Mouse (Mus musculus) heart, embryonic 15.5 days (tissue): ENCODE data around the gene Filip1l. TPM values are rescaled to one million over a fixed set of nuclear protein-coding genes. Genes with fewer than 3 reads are reported as not detected.
A peak's percentile ranks its signal among the peaks of the same experiment; 100 is the strongest.

Experiments
- ATAC-seq: fragments of 200-750 bp; cut with Nextera tagmentation; replicated peaks from 2 replicates; pipeline ENCODE4 v1.8.0; 2017; ENCODE audit warnings: low read depth, moderate TSS enrichment; ENCODE audit not compliant: insufficient number of reproducible peaks, insufficient read depth, low FRiP score
- H3K27ac ChIP-seq: fragments of 300-500 bp; sonication (generic); 2 replicates; pipeline ENCODE4 v1.5.1; 2015; ENCODE audit warnings: mild to moderate bottlenecking, inconsistent platforms
- H3K27me3 ChIP-seq: fragments of 300-500 bp; sonication (generic); 2 replicates; pipeline ENCODE4 v1.6.1; 2015; ENCODE audit warnings: inconsistent platforms
- H3K36me3 ChIP-seq: fragments of 300-500 bp; sonication (generic); 2 replicates; pipeline ENCODE4 v1.6.1; 2015; ENCODE audit warnings: mild to moderate bottlenecking, inconsistent platforms
- H3K4me1 ChIP-seq: fragments of 300-500 bp; sonication (generic); replicated peaks from 2 replicates; pipeline ENCODE4 v1.6.1; 2015; ENCODE audit warnings: inconsistent platforms
- H3K4me2 ChIP-seq: fragments of 300-500 bp; sonication (generic); 2 replicates; pipeline ENCODE4 v1.6.1; 2015; ENCODE audit warnings: inconsistent platforms, mild to moderate bottlenecking, moderate library complexity
- H3K4me3 ChIP-seq: fragments of 300-500 bp; sonication (generic); 2 replicates; pipeline ENCODE4 v1.5.1; 2015; ENCODE audit warnings: mild to moderate bottlenecking, inconsistent platforms
- H3K9ac ChIP-seq: fragments of 300-500 bp; sonication (generic); 2 replicates; pipeline ENCODE4 v1.6.1; 2015; ENCODE audit warnings: mild to moderate bottlenecking, inconsistent platforms
- H3K9me3 ChIP-seq: fragments of 300-500 bp; sonication (generic); replicated peaks from 2 replicates; pipeline ENCODE4 v1.6.1; 2016; ENCODE audit warnings: inconsistent platforms
- WGBS: fragments of 180-500 bp; shearing (Covaris S2); methylation state at CpG from one replicate; pipeline ENCODE4 v1.1.7; 2015; ENCODE audit warnings: mixed read lengths; 5-methylcytosine and 5-hydroxymethylcytosine counted together
- polyA plus RNA-seq: library from polyadenylated mRNA; unstranded; fragments of >200 nt; fragmentation: Nextera tagmentation; extraction: Ambion mirVana; gene quantifications from 2 replicates; pipeline ENCODE4 v1.2.1, GENCODE M21; 2015

The Filip1l gene
- polyA plus RNA-seq, 1 experiment from 2014 or later = 25.0 TPM

DNA sequence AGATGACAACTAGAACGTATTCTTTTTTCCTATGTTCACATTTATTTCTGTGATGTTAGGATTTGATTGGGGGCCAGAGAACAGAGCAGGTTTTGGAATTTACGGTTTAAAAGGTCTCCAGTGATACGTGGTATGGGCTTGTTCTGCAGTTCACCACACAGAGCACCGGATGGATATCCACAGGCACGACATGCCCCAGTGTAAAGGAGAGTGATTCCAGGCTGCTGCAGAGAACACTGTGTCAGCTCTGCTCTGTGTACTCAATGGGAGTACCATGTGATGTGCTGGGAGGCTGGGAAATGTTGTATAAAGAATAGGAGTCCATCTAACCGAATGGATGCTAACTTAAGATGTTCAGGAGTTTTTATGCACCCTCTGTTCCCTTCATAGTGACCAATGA lies 1.0 kb downstream of the Filip1l start:
- 0 out of 2 replicates have a peak, but pooled peaks have one; percentile 59 for ATAC-seq
- H3K27me3 ChIP-seq = no peaks in the 10 kb centered on the region
- WGBS = 48% methylated on average over 6 of the region's 6 CpGs
- peak overlapping the region; percentile 57 for H3K4me2 ChIP-seq
- H3K36me3 ChIP-seq = no peaks in the 10 kb centered on the region
- H3K9me3 ChIP-seq = no peaks in the 10 kb centered on the region
- peaks cover 20% of the 10 kb centered on the region for H3K4me1 ChIP-seq
- H3K27ac ChIP-seq = peak overlapping the region; percentile 83
- H3K4me3 ChIP-seq = peak overlapping the region; percentile 41
- no peak overlapping the region for H3K9ac ChIP-seq

DNA sequence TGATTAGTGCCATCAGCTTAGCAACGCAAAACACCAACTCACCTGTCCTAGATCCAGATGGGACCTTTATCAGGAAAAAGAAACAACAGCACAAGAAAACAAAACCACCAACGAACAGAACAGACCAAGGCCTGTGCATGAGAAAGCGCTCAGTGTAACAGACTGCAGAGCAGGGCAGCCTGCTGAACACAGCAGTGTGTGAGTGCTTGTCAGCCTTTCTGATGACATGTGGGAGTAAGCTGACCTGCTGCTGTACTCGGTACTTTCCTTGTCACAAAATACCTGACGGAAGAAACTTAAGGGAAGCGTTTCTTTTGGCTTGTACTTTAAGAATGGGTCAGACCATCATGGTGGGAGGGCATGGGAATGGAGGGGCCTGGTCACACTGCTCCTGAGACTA lies 3.6 kb downstream of the Filip1l start:
- peaks cover 16% of the 10 kb centered on the region for H3K4me1 ChIP-seq
- no peaks in the 10 kb centered on the region for H3K27me3 ChIP-seq
- no peak overlapping the region for H3K4me3 ChIP-seq
- peak overlapping the region; percentile 19 for H3K4me2 ChIP-seq
- no peaks in the 10 kb centered on the region for H3K9me3 ChIP-seq
- no peaks in the 10 kb centered on the region for H3K36me3 ChIP-seq
- H3K9ac ChIP-seq = no peak overlapping the region
- WGBS = 31% methylated on average over 6 of the region's 6 CpGs
- ATAC-seq = 0 out of 2 replicates have a peak, but pooled peaks have one; percentile 57
- peak overlapping the region; percentile 65 for H3K27ac ChIP-seq

DNA sequence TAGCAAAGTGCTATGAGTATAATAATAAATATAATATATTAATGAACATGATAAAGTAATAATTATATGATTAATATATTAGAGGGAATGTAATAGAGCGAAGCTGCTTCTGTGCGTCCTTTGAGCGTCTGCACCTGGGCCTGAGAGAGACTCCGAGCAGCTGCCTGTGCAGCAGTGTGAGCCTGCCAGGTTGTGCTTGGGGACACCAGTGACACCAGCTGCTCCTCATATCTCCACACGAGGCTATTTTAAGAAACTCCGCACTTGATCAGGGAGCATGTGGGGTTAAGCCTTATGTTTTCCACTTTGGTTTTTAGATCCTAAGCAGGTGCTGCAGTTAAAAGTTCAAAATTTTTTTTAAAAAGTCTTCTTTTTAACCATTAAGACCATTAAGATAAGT lies 4.1 kb downstream of the Filip1l start:
- Histone ChIP-seq H3K9me3 (no peaks in the 10 kb centered on the region), H3K4me3 (no peak overlapping the region), H3K9ac (no peak overlapping the region), H3K36me3 (no peaks in the 10 kb centered on the region), H3K27ac (peak overlapping the region; percentile 65), H3K4me2 (peak overlapping the region; percentile 19; the same call in 1 of the 2 replicates), H3K27me3 (no peaks in the 10 kb centered on the region), H3K4me1 (peaks cover 16% of the 10 kb centered on the region)
- ATAC-seq = peak; percentile 74
- WGBS = 48% methylated on average over 6 of the region's 6 CpGs

DNA sequence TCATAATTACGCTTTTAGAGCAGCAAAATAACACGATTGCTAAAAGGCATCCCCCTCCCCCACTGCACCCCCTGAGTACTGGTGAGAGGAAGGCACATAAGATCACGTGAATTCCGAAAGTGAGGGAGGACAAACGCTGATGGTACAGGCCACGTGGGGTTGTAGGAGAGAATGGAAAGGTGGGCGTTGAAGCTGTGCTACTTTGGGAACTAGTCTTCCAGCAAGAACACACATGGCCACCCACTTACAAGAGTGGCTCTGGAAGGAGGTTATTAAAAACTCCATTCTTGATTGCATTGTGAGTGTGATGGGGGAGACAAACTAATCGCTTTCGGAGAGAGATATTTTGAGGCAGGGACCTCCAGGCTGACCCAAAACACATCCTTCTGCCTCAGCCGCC lies 6.4 kb downstream of the Filip1l start:
- Histone ChIP-seq H3K4me3 (no peak overlapping the region), H3K27ac (no peak overlapping the region), H3K4me1 (peaks cover 18% of the 10 kb centered on the region), H3K27me3 (no peaks in the 10 kb centered on the region), H3K4me2 (no peak overlapping the region), H3K9ac (no peak overlapping the region), H3K36me3 (no peaks in the 10 kb centered on the region), H3K9me3 (no peaks in the 10 kb centered on the region)
- no peak for ATAC-seq
- WGBS = 84% methylated on average over 10 of the region's 10 CpGs

DNA sequence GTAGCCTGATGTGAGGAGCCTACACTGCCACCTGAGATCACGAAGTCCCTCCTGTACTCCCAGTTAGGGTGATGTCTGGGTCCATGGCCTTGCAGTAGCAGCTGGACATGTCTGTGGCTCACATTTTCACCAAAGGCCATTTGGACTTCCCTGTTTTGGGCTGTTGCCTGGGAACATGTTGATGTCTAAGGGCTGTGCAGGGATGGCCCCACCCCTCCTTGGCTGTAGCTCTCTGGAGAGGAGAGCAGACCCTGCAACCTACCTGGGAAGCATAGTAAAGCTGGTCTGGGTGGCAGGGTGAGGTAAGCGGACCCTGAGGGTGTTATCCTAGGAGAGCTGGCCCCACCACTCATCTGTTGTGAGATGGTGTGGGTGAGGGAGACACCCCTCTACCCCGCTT lies 7.9 kb downstream of the Filip1l start:
- no peaks in the 10 kb centered on the region for H3K9me3 ChIP-seq

DNA sequence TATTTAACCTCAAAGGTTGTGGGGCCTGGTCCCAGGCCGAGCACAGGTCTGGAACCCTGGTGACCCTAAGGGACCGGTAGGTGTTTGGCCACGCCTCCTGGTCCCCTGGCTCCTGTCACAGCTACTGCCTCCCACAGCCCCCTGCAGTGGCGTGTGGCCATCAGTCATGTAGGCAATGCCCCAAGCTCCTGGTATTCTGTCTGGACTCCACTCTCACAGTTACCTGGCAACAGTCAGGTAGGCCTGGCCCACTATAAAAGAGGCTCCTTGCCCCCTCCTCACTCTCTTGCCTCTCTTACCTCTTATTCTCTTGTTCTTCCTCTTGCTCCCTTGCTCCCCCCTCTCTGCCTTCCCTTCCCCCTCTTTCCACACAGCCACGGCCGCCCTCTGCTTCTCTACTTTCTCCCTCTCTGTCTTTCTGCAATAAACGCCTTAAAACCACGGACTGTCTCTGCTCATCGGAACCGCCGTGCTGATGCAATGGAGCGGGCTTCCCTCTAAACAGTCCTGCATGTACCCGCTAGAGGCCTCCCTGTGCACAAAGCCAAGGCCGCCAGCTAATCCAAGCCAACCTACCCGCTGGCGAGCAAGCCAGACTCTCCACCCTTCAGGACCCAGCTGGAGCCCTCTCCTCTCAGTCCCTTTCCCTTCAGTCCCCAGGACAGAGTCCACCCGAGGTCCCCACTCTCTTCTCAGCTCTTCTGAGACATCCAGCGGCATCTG lies 9.9 kb downstream of the Filip1l start:
- H3K9me3 ChIP-seq = no peaks in the 10 kb centered on the region
- WGBS = 30% methylated on average over 18 of the region's 18 CpGs
- H3K4me3 ChIP-seq = peak overlapping the region; percentile 28
- peak overlapping the region; percentile 54 for H3K4me2 ChIP-seq
- H3K4me1 ChIP-seq = peaks cover 17% of the 10 kb centered on the region
- H3K27me3 ChIP-seq = no peaks in the 10 kb centered on the region
- no peaks in the 10 kb centered on the region for H3K36me3 ChIP-seq
- peak; percentile 78 for ATAC-seq
- H3K27ac ChIP-seq = no peak overlapping the region
- peak overlapping the region; percentile 31 for H3K9ac ChIP-seq

More for the DNA sequence above, 7.9 kb downstream of the Filip1l start:
- ATAC-seq = no peak
- Histone ChIP-seq H3K4me3 (no peak overlapping the region), H3K27ac (no peak overlapping the region), H3K4me1 (peaks cover 16% of the 10 kb centered on the region), H3K36me3 (no peaks in the 10 kb centered on the region), H3K27me3 (no peaks in the 10 kb centered on the region), H3K9ac (no peak overlapping the region), H3K4me2 (no peak overlapping the region)
- 88% methylated on average over 3 of the region's 3 CpGs for WGBS

DNA sequence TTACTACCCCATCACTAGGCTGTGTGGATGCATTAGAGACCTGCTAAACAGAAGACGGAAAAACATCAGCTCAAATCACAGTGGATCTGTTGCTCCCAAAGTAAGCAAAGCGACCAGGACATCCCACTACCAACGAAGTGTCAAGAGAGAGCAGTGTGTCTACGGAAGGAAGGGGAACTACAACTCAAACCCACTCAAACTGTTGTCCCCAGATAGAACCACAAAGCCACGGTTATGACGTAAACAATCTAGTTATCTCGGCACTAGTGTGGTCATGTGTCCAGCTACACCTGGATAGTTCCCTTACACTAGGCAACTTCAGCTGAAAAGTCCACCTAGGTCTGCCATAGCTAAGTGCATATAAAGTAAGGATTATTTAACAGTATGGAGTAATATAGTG lies 11.6 kb downstream of the Filip1l start:
- WGBS = 75% methylated on average over 7 of the region's 7 CpGs

DNA sequence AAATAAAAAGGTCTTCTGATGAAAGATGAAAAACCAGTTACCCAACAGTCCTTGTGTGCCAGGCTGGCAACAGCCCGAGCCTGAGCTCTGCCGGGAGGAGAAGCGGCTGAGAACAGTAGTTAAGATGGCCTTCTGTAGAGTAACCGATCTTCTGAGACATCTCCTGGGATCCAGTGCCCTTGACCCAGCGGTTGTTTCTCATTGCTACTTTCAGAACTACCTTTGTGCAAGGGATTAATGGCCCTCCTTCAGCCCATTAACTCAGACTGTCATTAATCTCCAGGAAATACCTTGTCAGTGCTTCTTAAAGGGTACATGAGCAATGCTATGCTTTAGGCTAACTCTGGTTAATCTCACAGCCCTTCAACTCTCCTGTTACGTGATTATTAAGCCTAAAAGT lies 13.2 kb downstream of the Filip1l start:
- no peaks in the 10 kb centered on the region for H3K36me3 ChIP-seq
- H3K9ac ChIP-seq = no peak overlapping the region
- WGBS = 64% methylated on average over 6 of the region's 6 CpGs
- no peak overlapping the region for H3K4me3 ChIP-seq
- H3K9me3 ChIP-seq = no peaks in the 10 kb centered on the region
- no peak overlapping the region for H3K4me2 ChIP-seq
- no peaks in the 10 kb centered on the region for H3K27me3 ChIP-seq
- no peak overlapping the region for H3K27ac ChIP-seq
- ATAC-seq = no peak
- peaks cover 21% of the 10 kb centered on the region for H3K4me1 ChIP-seq

More for the DNA sequence above, 11.6 kb downstream of the Filip1l start:
- H3K9ac ChIP-seq = no peak overlapping the region
- H3K4me3 ChIP-seq = no peak overlapping the region
- no peaks in the 10 kb centered on the region for H3K9me3 ChIP-seq
- ATAC-seq = no peak
- H3K36me3 ChIP-seq = no peaks in the 10 kb centered on the region
- H3K27ac ChIP-seq = no peak overlapping the region
- H3K27me3 ChIP-seq = no peaks in the 10 kb centered on the region
- H3K4me1 ChIP-seq = peaks cover 20% of the 10 kb centered on the region
- no peak overlapping the region for H3K4me2 ChIP-seq

DNA sequence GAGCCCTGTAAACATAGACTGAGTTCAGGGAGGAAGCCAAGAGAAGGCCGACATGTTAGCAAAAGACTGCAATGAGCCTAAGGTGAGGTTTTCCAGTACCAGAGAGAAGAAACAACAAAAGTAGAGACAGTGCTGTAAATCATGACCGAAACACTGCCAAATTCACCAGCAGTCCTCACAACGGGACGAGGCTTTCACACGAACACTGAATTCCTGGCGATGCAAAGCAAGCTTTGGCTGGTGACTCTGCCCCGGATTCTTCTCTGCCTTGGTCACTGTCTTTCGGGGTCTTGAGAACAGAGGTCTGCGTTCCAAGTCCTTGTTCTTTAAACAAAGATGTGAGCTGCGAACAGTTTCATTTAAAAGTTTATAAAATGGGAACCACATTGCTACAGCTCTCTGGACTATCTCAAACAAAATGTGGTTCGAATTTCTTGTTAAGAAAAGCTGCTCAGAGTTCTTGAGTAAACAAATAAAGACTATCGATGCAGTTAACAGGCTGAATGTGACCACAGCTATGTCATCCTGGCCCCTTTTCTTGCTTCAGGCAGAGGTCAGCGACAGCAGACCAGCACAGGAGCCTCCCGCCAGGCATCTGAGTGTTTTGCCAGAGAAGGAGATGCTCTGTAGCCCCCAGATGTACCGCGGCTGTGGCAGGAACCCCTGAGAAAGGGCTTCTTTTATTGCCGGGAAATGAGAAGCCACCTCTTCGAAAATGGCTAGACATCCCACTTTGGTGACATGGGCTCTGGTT lies 14.2 kb downstream of the Filip1l start:
- 58% methylated on average over 18 of the region's 18 CpGs for WGBS
- Histone ChIP-seq H3K27me3 (no peaks in the 10 kb centered on the region), H3K27ac (0 out of 2 replicates have a peak overlapping the region, but pooled peaks have one; percentile 12), H3K9ac (no peak overlapping the region), H3K36me3 (no peaks in the 10 kb centered on the region), H3K4me1 (peaks cover 21% of the 10 kb centered on the region), H3K9me3 (no peaks in the 10 kb centered on the region), H3K4me2 (no peak overlapping the region), H3K4me3 (no peak overlapping the region)
- no peak for ATAC-seq

DNA sequence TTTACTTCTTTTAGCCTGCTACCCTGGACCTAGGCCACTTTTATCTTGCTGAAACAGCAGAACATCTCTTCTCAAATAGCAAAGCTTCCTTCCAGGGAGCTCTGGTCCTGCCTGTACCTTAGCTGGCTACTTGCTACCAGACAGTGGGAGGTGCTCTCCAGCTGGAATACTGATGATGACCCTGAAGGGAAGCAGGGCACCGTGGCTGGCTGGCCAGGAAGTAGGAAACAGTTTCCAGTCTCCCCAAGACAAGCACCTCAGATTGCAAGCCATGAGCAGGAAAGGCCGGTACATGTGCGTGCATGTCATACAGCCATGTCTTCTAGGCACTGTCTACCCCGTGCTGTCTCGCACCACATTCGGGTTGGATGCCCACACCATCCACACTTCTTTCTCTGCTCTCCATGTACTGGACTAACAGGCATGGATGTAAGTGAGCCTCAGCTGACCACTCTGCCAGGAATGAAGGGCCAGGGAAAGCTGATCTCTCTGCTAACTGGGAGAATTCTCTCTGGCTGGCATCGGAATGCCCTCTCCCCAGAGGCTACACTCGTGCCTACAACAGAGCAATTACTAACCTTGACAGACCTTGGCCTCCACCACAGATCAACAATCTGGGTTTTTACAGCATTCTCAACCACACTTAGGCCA lies 17.1 kb downstream of the Filip1l start:
- H3K4me3 ChIP-seq = no peak overlapping the region
- H3K9ac ChIP-seq = no peak overlapping the region
- peak; percentile 39; the same call in 1 of the 2 replicates for ATAC-seq
- no peaks in the 10 kb centered on the region for H3K9me3 ChIP-seq
- H3K4me1 ChIP-seq = peaks cover 12% of the 10 kb centered on the region; the same call in 1 of the 2 replicates
- 63% methylated on average over 8 of the region's 8 CpGs for WGBS
- no peak overlapping the region for H3K27ac ChIP-seq
- H3K36me3 ChIP-seq = no peaks in the 10 kb centered on the region
- no peaks in the 10 kb centered on the region for H3K27me3 ChIP-seq
- no peak overlapping the region for H3K4me2 ChIP-seq

DNA sequence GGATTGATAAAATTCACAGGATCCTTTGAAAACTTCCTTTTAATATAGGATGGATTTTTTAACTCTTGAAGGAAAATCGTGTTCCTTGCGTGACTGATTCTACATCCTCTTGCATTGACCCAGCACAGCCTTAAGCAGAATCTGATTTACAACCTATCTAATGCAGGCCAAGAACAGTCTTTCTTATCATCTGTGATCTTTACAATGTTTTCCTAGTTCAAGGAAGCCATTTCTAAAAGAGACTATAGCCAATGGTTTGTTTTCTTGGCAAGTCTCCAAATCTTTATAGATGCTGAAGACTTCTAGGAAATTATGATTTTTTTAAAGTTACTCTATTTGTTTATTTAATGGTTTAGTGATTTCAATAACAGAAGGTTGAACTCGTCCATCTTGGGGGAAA lies 19.3 kb downstream of the Filip1l start:
- Histone ChIP-seq H3K36me3 (no peaks in the 10 kb centered on the region), H3K4me1 (peaks cover 9% of the 10 kb centered on the region; the same call in 1 of the 2 replicates), H3K4me2 (no peak overlapping the region), H3K9ac (no peak overlapping the region), H3K9me3 (no peaks in the 10 kb centered on the region), H3K27ac (no peak overlapping the region), H3K4me3 (no peak overlapping the region), H3K27me3 (no peaks in the 10 kb centered on the region)
- 87% methylated on average over 3 of the region's 3 CpGs for WGBS
- ATAC-seq = no peak
